In genomic region chr2:34528491-34528890, GRCm38 (mm10) we compare ENCODE assay signal across 23 mouse cellular contexts.
"Had no signal": no experiment of that assay in that cellular context is flagged by ENCODE, and none has a peak within 500 bp of the region (broad histone marks: within the 10 kb centered on the region; RNA-seq: fewer than 3 reads in every experiment).

No protein-coding gene starts in this region.

- H3K36me3 ChIP-seq: limb, embryonic 13.5 days; liver, embryonic 15.5 days; lung, embryonic 15.5 days; midbrain, embryonic 10.5 days; neural tube, embryonic 15.5 days had no signal

- H3K9ac ChIP-seq: limb, embryonic 13.5 days; liver, embryonic 12.5 days; liver, embryonic 15.5 days; lung, embryonic 15.5 days; neural tube, embryonic 12.5 days; neural tube, embryonic 15.5 days had no signal

- H3K4me2 ChIP-seq: limb, embryonic 13.5 days; liver, embryonic 12.5 days; liver, embryonic 15.5 days; lung, embryonic 15.5 days; neural tube, embryonic 12.5 days; neural tube, embryonic 15.5 days had no signal

- H3K27ac ChIP-seq: kidney, postnatal 0 days; layer of hippocampus, adult 2 months; limb, embryonic 10.5 days; limb, embryonic 13.5 days; liver, embryonic 12.5 days; liver, embryonic 15.5 days; lung, embryonic 15.5 days; midbrain, embryonic 10.5 days; neural tube, embryonic 12.5 days; neural tube, embryonic 15.5 days; stomach, postnatal 0 days had no signal

- DNase-seq: kidney, postnatal 25 days; layer of hippocampus, adult 9-11 months; liver; lung, adult 18-20 months; lung, postnatal 10 days; lung, postnatal 36 days; midbrain, embryonic 14.5 days; right cerebral cortex, adult 18-20 months; right cerebral cortex, postnatal 14 days; right cerebral cortex, postnatal 4 days; thymus, postnatal 25 days had no signal

- H3K4me1 ChIP-seq: liver, embryonic 12.5 days; liver, embryonic 15.5 days; megakaryocyte, embryonic 14.5 days had no signal

- H3K27me3 ChIP-seq: liver, embryonic 12.5 days; liver, embryonic 15.5 days; lung, embryonic 15.5 days; megakaryocyte, embryonic 14.5 days; neural tube, embryonic 12.5 days; neural tube, embryonic 15.5 days had no signal

- H3K9me3 ChIP-seq: limb, embryonic 10.5 days; limb, embryonic 13.5 days; liver, embryonic 12.5 days; liver, embryonic 15.5 days; lung, embryonic 15.5 days; midbrain, embryonic 10.5 days; neural tube, embryonic 12.5 days; neural tube, embryonic 15.5 days had no signal

- ATAC-seq: liver, embryonic 12.5 days had no signal

- H3K4me3 ChIP-seq: layer of hippocampus, adult 2 months; limb, embryonic 10.5 days; limb, embryonic 13.5 days; liver, embryonic 12.5 days; liver, embryonic 15.5 days; lung, embryonic 15.5 days; megakaryocyte, embryonic 14.5 days; midbrain, embryonic 10.5 days; neural tube, embryonic 12.5 days; neural tube, embryonic 15.5 days had no signal
